Mouse (Mus musculus): Measurements from ENCODE around the gene Plcl1. TPM values are rescaled to one million over a fixed set of nuclear protein-coding genes. Genes with fewer than 3 reads are reported as not detected.

The Plcl1 gene
- polyA plus RNA-seq, 1 experiment from 2014 or later: 0.25 TPM

DNA sequence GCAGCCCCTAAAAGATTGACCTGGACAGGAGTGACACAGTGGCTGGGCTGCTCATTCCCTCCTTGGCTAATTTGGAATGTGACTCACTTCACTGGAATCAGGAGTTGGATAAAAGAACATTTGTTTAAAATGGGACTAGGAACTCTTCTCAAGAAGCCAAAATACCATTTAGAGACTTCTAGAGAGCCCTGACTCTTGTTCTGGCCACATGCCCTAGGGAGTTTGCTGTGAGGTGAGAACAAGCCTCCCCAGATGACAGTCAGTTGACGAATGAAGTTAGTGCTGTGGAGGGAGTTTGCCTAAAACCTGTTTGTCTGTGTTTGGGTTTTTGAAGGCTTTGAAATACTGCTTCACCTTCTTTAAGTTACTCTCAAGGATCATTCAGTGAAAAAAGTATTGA lies 128.1 kb downstream of the Plcl1 start:
- no peak for ATAC-seq
- Histone ChIP-seq H3K27ac (no peak overlapping the region), H3K9ac (no peak overlapping the region), H3K27me3 (replicated peaks) (no peaks in the 10 kb centered on the region), H3K4me3 (no peak overlapping the region), H3K4me1 (peaks cover 5% of the 10 kb centered on the region; the same call in 1 of the 2 replicates), H3K36me3 (no peaks in the 10 kb centered on the region), H3K4me2 (no peak overlapping the region), H3K9me3 (replicated peaks) (no peaks in the 10 kb centered on the region)
- 52% methylated on average over 1 of the region's 1 CpGs for WGBS (ENCODE audit: insufficient replicate concordance)

DNA sequence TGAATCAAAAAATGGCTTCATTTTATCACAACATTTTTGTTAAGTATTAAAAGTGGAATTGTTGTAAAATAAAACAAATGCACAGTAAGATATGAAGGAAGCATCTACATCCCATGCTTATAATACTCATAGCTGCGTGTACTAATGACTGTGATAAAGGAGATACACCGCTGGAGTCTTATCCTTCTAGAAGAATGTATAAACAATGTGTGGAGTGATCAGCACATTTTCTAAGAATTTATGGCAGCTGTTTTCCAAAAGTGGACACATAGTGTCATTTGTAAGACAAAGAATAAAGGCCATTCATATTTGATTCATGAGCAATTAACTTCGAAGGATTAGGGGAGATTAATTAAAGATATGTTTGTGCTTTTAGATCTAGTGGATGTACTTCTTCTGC lies 148.7 kb downstream of the Plcl1 start:
- ATAC-seq: no peak
- no peak overlapping the region for H3K9ac ChIP-seq
- no peaks in the 10 kb centered on the region for H3K4me1 ChIP-seq
- no peak overlapping the region for H3K27ac ChIP-seq
- no peak overlapping the region for H3K4me2 ChIP-seq
- H3K9me3 ChIP-seq (replicated peaks): no peaks in the 10 kb centered on the region
- H3K27me3 ChIP-seq (replicated peaks): no peaks in the 10 kb centered on the region
- H3K36me3 ChIP-seq: no peaks in the 10 kb centered on the region
- WGBS (ENCODE audit: insufficient replicate concordance): 64% methylated on average over 3 of the region's 3 CpGs
- no peak overlapping the region for H3K4me3 ChIP-seq

DNA sequence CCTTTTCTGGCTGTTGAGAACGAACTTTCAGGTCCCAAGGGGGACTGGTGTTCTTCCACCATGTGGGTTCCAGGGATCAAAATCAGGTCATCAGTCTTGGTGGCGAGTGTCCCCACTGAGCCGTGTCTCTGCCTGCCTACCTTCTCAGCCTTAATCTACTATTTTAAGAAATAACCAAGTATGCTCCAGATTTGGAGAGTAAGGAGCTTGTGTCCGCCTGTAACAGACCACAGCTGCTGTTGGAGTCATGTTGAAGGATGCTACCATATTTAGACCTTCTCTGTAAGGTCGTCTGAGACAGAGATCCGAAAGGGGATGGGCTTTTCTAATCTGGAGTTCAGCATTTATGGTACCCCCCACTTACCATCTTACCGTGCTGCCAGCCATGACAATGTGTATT lies 152.2 kb downstream of the Plcl1 start:
- 62% methylated on average over 7 of the region's 7 CpGs for WGBS (ENCODE audit: insufficient replicate concordance)
- Histone ChIP-seq H3K9ac (no peak overlapping the region), H3K9me3 (replicated peaks) (no peaks in the 10 kb centered on the region), H3K36me3 (no peaks in the 10 kb centered on the region), H3K27ac (no peak overlapping the region), H3K4me2 (no peak overlapping the region), H3K27me3 (replicated peaks) (no peaks in the 10 kb centered on the region), H3K4me3 (no peak overlapping the region), H3K4me1 (no peaks in the 10 kb centered on the region)
- no peak for ATAC-seq

DNA sequence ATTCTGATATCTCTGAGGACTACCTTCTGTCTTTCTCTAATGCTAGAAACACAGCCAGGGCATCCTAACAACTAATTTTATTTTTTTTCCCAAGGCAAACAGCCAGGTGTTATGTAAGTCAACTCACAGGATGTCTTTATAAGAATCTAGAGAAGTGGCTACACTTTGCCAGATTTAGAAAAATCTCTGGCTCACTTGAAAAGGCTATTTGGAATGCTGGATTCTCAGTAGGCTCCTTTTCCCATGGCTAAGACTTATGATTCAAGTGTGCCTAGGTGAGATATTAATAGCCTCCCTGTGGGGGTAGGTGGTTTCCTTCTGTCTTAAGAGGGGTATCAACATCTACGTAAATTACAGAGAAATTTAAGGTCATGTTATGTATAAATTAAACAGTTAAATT lies 152.7 kb downstream of the Plcl1 start:
- WGBS (ENCODE audit: insufficient replicate concordance): 55% methylated on average over 1 of the region's 1 CpGs
- no peaks in the 10 kb centered on the region for H3K9me3 ChIP-seq (replicated peaks)
- no peak overlapping the region for H3K9ac ChIP-seq
- no peaks in the 10 kb centered on the region for H3K27me3 ChIP-seq (replicated peaks)
- no peaks in the 10 kb centered on the region for H3K36me3 ChIP-seq
- H3K27ac ChIP-seq: no peak overlapping the region
- H3K4me1 ChIP-seq: no peaks in the 10 kb centered on the region
- no peak overlapping the region for H3K4me3 ChIP-seq
- H3K4me2 ChIP-seq: no peak overlapping the region
- ATAC-seq: no peak

DNA sequence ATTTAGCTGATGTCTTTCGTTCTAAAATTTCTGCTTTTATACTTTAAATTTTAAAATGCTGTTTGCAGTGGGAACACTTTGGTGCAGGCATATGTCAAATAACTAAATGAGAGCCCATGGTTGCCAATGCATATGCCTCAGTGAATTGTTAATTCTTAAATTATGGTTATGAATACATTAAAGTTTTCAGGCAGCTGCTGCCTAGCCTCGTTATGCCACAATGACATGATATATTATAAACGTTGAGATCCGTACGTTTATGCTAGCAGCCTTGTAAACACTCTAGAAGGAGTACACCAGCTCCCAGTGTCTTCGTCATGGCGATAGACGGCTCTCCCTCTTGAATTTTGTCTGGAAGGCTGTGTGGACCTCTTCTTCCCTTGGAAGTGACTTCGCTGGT lies 154.3 kb downstream of the Plcl1 start:
- no peak overlapping the region for H3K9ac ChIP-seq
- no peak overlapping the region for H3K4me2 ChIP-seq
- WGBS (ENCODE audit: insufficient replicate concordance): 68% methylated on average over 9 of the region's 9 CpGs
- ATAC-seq: no peak
- H3K27me3 ChIP-seq (replicated peaks): no peaks in the 10 kb centered on the region
- no peaks in the 10 kb centered on the region for H3K4me1 ChIP-seq
- no peaks in the 10 kb centered on the region for H3K36me3 ChIP-seq
- H3K4me3 ChIP-seq: no peak overlapping the region
- H3K27ac ChIP-seq: no peak overlapping the region
- no peaks in the 10 kb centered on the region for H3K9me3 ChIP-seq (replicated peaks)

DNA sequence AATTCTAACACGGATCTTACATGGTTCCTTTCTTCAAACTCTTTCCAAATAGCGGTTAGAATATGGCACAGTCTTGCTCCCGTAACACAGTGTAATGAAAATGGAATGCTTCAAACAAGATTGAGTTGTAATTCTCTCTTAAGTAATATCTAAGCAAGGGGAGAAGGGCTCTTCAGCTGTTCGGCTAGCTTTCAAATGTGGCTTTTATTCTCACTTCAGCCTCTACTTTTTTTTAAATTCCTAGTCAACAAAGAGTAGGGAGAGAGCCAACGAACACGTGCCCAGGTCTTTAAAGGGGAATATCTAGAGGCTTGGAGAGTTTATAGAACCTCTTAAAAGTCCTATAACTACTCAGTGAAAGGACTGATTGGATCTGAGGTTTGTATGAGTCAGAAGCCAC lies 160.2 kb downstream of the Plcl1 start:
- no peaks in the 10 kb centered on the region for H3K36me3 ChIP-seq
- no peak overlapping the region for H3K4me2 ChIP-seq
- no peaks in the 10 kb centered on the region for H3K4me1 ChIP-seq
- 65% methylated on average over 6 of the region's 6 CpGs for WGBS (ENCODE audit: insufficient replicate concordance)
- ATAC-seq: no peak
- no peak overlapping the region for H3K9ac ChIP-seq
- no peaks in the 10 kb centered on the region for H3K9me3 ChIP-seq (replicated peaks)
- no peaks in the 10 kb centered on the region for H3K27me3 ChIP-seq (replicated peaks)
- H3K4me3 ChIP-seq: no peak overlapping the region
- no peak overlapping the region for H3K27ac ChIP-seq

DNA sequence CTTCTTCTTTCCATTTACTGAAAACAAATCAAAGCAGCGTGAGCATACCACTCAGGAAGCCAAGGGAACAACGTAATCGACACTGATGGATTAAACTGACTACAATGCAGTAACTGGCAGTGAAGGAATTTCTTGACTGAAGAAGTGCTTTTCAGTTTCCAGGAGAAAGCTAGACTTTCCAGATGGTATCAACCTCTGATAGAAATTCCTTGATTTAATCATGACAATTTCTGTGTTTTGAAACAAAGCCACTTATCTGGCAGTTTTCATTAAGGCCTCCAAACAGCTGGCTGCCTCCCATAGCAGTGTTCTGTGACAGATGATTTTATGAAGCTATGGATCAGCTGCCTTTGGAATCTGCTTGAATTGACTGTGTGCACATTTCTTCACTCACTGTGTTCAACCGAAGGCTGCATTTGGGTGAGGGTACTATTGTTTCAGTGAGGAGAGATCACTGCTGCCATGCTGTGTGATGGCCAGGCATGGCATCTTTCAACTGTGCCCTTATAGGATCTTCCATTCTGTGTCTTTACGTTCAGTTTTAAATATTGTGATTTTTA lies 162.2 kb downstream of the Plcl1 start:
- H3K4me3 ChIP-seq: no peak overlapping the region
- H3K36me3 ChIP-seq: no peaks in the 10 kb centered on the region
- no peak overlapping the region for H3K27ac ChIP-seq
- H3K4me1 ChIP-seq: no peaks in the 10 kb centered on the region
- H3K27me3 ChIP-seq (replicated peaks): no peaks in the 10 kb centered on the region
- no peak overlapping the region for H3K4me2 ChIP-seq
- 72% methylated on average over 5 of the region's 5 CpGs for WGBS (ENCODE audit: insufficient replicate concordance)
- H3K9ac ChIP-seq: no peak overlapping the region
- ATAC-seq: no peak
- H3K9me3 ChIP-seq (replicated peaks): no peaks in the 10 kb centered on the region

DNA sequence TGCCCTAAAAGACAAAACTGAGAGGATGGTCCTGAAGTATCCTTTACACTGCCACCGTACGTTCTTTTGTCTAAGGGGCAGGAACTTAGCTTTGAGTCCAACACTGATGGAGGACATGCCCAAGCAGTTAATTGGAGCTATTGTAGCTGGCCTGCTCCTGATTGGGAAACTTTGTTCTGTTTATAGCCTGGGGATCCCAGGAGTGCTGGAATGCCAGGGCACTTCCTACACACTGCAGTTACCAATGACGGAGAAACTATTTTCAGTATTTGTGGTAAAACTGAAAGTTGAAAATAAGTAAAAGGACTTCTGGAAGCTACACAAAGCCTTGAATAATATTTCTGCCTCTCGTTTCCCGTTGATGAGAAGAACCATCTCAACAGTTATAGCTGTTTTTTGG lies 164.5 kb downstream of the Plcl1 start:
- Histone ChIP-seq H3K4me2 (no peak overlapping the region), H3K4me1 (no peaks in the 10 kb centered on the region), H3K27ac (no peak overlapping the region), H3K9ac (no peak overlapping the region), H3K9me3 (replicated peaks) (no peaks in the 10 kb centered on the region), H3K4me3 (no peak overlapping the region), H3K36me3 (no peaks in the 10 kb centered on the region), H3K27me3 (replicated peaks) (no peaks in the 10 kb centered on the region)
- no peak for ATAC-seq
- 71% methylated on average over 5 of the region's 5 CpGs for WGBS (ENCODE audit: insufficient replicate concordance)

DNA sequence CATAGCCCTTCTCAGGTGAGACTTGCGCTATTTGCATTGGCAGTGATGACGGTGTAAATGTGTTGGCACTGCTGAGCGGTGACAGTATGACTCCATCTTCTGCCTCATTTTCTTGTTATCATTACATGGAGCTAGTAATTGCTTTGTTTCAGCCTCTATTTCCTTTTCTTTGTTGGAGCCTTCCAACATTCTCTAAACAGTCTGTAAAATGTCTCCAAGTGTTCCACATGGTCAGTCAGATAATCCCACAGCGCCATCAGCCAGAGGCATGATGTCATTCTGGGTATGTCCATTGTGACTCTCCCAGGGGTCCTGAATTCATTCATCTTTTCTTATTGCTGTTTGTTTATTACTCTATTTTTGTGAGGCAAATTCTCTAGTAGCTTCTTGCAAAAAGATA lies 165.7 kb downstream of the Plcl1 start:
- Histone ChIP-seq H3K27ac (no peak overlapping the region), H3K9ac (no peak overlapping the region), H3K4me1 (no peaks in the 10 kb centered on the region), H3K36me3 (no peaks in the 10 kb centered on the region), H3K4me3 (no peak overlapping the region), H3K27me3 (replicated peaks) (no peaks in the 10 kb centered on the region), H3K4me2 (no peak overlapping the region), H3K9me3 (replicated peaks) (no peaks in the 10 kb centered on the region)
- no peak for ATAC-seq
- whole genome bisulfite sequencing (ENCODE audit: insufficient replicate concordance): 80% methylated on average over 4 of the region's 4 CpGs

DNA sequence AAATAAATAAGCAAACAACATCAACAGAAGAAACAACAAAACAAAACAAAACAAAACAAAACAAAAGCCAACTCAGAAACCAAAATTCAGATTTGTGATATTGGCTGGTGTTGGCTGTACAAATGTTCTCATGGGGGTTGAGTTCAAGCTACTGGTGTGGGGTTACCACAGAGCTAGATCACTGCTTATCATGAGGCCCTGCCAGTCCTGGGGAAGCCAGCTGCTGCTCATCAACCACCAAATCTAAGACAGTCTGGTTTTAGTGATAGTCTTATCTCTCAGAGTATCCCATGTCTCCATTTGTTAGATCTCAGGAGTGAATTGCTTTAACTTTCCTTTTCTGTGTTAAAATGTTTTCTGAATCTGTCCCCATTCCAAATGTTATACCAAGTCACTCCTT lies 166.5 kb downstream of the Plcl1 start:
- H3K36me3 ChIP-seq: no peaks in the 10 kb centered on the region
- no peaks in the 10 kb centered on the region for H3K9me3 ChIP-seq (replicated peaks)
- ATAC-seq: no peak
- H3K27me3 ChIP-seq (replicated peaks): no peaks in the 10 kb centered on the region
- no peak overlapping the region for H3K4me2 ChIP-seq
- H3K9ac ChIP-seq: no peak overlapping the region
- no peak overlapping the region for H3K27ac ChIP-seq
- no peaks in the 10 kb centered on the region for H3K4me1 ChIP-seq
- H3K4me3 ChIP-seq: no peak overlapping the region

DNA sequence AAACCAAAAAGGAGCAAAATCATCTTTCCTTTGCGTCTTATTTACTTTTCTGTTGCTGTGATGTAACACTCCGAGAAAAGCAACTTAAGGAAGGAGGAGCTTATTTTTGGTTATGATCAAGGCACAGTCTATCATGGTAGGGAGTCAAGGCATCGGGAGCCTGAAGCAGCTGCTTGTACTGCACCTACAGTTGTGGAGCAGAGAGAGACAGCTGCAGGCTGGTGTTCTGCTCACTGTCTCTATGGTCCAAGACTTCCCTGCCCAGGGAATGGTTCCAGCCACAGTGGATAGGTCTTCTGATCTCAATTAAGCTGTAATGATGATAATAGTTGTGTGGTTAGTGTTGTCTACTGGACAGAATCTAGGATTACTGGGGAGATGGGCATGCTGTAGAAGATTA lies 166.9 kb downstream of the Plcl1 start:
- Histone ChIP-seq H3K4me2 (no peak overlapping the region), H3K9me3 (replicated peaks) (no peaks in the 10 kb centered on the region), H3K9ac (no peak overlapping the region), H3K36me3 (no peaks in the 10 kb centered on the region), H3K27me3 (replicated peaks) (no peaks in the 10 kb centered on the region), H3K4me3 (no peak overlapping the region), H3K4me1 (no peaks in the 10 kb centered on the region), H3K27ac (no peak overlapping the region)
- no peak for ATAC-seq
- WGBS (ENCODE audit: insufficient replicate concordance): 66% methylated on average over 3 of the region's 3 CpGs

DNA sequence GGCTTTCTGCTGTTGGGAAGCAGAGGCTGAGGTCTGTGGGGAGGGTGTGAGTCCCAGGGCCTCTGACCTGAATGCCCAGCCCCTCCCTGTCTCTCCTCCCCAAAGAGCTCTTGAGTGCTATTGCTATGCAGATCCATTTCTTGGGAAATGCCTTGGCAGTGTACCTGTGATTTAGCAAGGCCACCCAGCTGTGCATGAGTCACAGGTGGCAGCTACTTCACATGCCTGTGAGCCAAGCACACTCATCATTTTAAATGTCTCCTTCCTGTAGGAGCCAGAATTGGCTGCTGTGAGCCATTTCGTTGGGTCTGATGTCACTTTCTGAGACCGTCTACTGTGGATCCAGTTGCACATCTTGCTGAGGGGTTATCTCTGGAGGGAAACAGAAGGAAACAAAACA lies 170.2 kb downstream of the Plcl1 start:
- Histone ChIP-seq H3K9me3 (replicated peaks) (no peaks in the 10 kb centered on the region), H3K27ac (no peak overlapping the region), H3K4me1 (no peaks in the 10 kb centered on the region), H3K4me3 (no peak overlapping the region), H3K36me3 (no peaks in the 10 kb centered on the region), H3K9ac (no peak overlapping the region), H3K27me3 (replicated peaks) (no peaks in the 10 kb centered on the region), H3K4me2 (no peak overlapping the region)
- WGBS (ENCODE audit: insufficient replicate concordance): 30% methylated on average over 2 of the region's 2 CpGs
- no peak for ATAC-seq

DNA sequence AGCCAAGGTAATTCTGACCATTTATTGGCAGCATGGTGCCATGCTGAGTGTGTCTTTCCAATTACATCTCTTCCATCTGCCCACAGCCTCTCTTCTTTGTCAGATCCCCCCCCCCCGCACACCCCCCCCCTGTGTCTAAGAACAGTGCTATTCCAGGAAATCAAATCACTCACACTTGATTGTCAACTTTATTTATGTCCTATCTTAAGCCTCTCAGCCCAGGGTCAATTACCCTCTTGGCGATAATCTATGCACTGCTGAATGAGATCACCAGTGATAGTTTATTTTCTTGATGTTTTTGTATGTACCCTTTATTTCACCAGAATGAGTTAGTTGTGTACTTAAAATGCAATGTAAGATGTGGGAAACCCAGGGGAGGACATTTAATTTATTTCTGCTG lies 176.0 kb downstream of the Plcl1 start:
- H3K4me2 ChIP-seq: no peak overlapping the region
- H3K9me3 ChIP-seq (replicated peaks): no peaks in the 10 kb centered on the region
- no peak overlapping the region for H3K27ac ChIP-seq
- 79% methylated on average over 2 of the region's 2 CpGs for WGBS (ENCODE audit: insufficient replicate concordance)
- H3K36me3 ChIP-seq: no peaks in the 10 kb centered on the region
- H3K9ac ChIP-seq: no peak overlapping the region
- H3K27me3 ChIP-seq (replicated peaks): no peaks in the 10 kb centered on the region
- no peak overlapping the region for H3K4me3 ChIP-seq
- ATAC-seq: no peak
- no peaks in the 10 kb centered on the region for H3K4me1 ChIP-seq

Measured in liver, embryonic 12.5 days (tissue).